Mouse (Mus musculus) CD4-positive naive resting alpha-beta T cell, adult 76 days (primary cell): ENCODE measurements around the gene Cnot10. TPM values are rescaled to one million over a fixed set of nuclear protein-coding genes. Genes with fewer than 3 reads are reported as not detected.

Experiments
- total RNA-seq: library from RNA; stranded (reverse); gene quantifications from one replicate; pipeline ENCODE4 v1.2.4, GENCODE M21; 2023

The Cnot10 gene
- 73.2 TPM for total RNA-seq

GRCm38 (mm10) chr9:114639839-114640646 is at the start of gene Cnot10:
Gene Cnot10 (minus strand): TSS chr9:114640184.

GRCm38 (mm10) chr9:114688252-114688952 is 48.4 kb upstream of the Cnot10 start, which contains the start of gene Dync1li1:
Gene Dync1li1 (plus strand): TSS chr9:114688790.

GRCm38 (mm10) chr9:114563761-114564606 is 76.0 kb downstream of the Cnot10 start, which contains the start of gene Trim71:
Gene Trim71 (minus strand): TSS chr9:114564369.

Other genes starting within 250 kb of the Cnot10 start
- 5.0 TPM for gene Crtap, start 249.5 kb downstream of the Cnot10 start, total RNA-seq
- gene Glb1, start 239.1 kb downstream of the Cnot10 start, total RNA-seq = 18.1 TPM
- 10.6 TPM for gene Tmppe, start 239.1 kb downstream of the Cnot10 start, total RNA-seq
- gene Ccr4, start 135.3 kb downstream of the Cnot10 start, total RNA-seq = 0.62 TPM
- not detected for gene C130032M10Rik, start 124.5 kb downstream of the Cnot10 start, total RNA-seq
- not detected for gene Trim71, start 75.8 kb downstream of the Cnot10 start, total RNA-seq
- 57.6 TPM for gene Dync1li1, start 48.6 kb upstream of the Cnot10 start, total RNA-seq
- gene Cmtm6, start 90.9 kb upstream of the Cnot10 start, total RNA-seq = 113 TPM
- 57.1 TPM for gene Cmtm7, start 141.7 kb upstream of the Cnot10 start, total RNA-seq
- gene Cmtm8, start 204.0 kb upstream of the Cnot10 start, total RNA-seq = not detected